Mouse (Mus musculus) liver, embryonic 14.5 days (tissue): Measurements from ENCODE around the gene Ssr1. TPM values are rescaled to one million over a fixed set of nuclear protein-coding genes. Genes with fewer than 3 reads are reported as not detected.

Experiments
- ATAC-seq: fragments of 200-750 bp; cut with Nextera tagmentation; 2 replicates; pipeline ENCODE4 v1.8.0; 2017; ENCODE audit warnings: moderate number of reproducible peaks, mild to moderate bottlenecking, moderate library complexity; ENCODE audit not compliant: insufficient read depth
- DNase-seq, 3 experiments: peaks; one replicate each; pipeline ENCODE4 v3.0.0-alpha.2; 2012 to 2013; ENCODE audit warnings: low read depth in 3 of 3, low spot score in 3 of 3
- H3K27ac ChIP-seq: fragments of 300-500 bp; sonication (generic); 2 replicates; pipeline ENCODE4 v1.5.1; 2014; ENCODE audit warnings: moderate library complexity, mild to moderate bottlenecking, control low read depth, inconsistent platforms
- H3K27me3 ChIP-seq: fragments of 300-500 bp; sonication (generic); 2 replicates; pipeline ENCODE4 v1.6.1; 2014; ENCODE audit warnings: mild to moderate bottlenecking, low read length, moderate library complexity; ENCODE audit not compliant: control insufficient read depth, insufficient read depth
- H3K36me3 ChIP-seq: fragments of 300-500 bp; sonication (generic); replicated peaks from 2 replicates; pipeline ENCODE4 v1.6.1; 2014; ENCODE audit warnings: low read depth; ENCODE audit not compliant: control insufficient read depth, insufficient read depth
- H3K4me1 ChIP-seq, 2 experiments: fragments of 200-500 bp in 1 of 2; fragments of 300-500 bp in 1 of 2; sonication (generic) in 1 of 2; replicated peaks; 2 replicates each; pipeline ENCODE4 v1.6.1; 2012 to 2014; ENCODE audit warnings: antibody characterized with exemption in 1 of 2, inconsistent platforms in 1 of 2, low read length in 1 of 2; ENCODE audit not compliant: control insufficient read depth in 2 of 2, insufficient read depth in 2 of 2
- H3K4me2 ChIP-seq: fragments of 300-500 bp; sonication (generic); 2 replicates; pipeline ENCODE4 v1.6.1; 2014; ENCODE audit warnings: low read depth, mild to moderate bottlenecking, control low read depth, moderate library complexity
- H3K4me3 ChIP-seq, 2 experiments: fragments of 200-500 bp in 1 of 2; fragments of 300-500 bp in 1 of 2; sonication (generic) in 1 of 2; 2 replicates each; pipeline ENCODE4 v1.5.1; 2012 to 2014; ENCODE audit warnings: low read depth in 2 of 2, low read length in 2 of 2, mild to moderate bottlenecking in 2 of 2, control low read depth in 1 of 2, inconsistent platforms in 1 of 2, moderate library complexity in 1 of 2; ENCODE audit not compliant: insufficient read depth in 1 of 2
- H3K9ac ChIP-seq: fragments of 300-500 bp; sonication (generic); replicated peaks from 2 replicates; pipeline ENCODE4 v1.6.1; 2014; ENCODE audit warnings: mild to moderate bottlenecking, control low read depth, moderate library complexity
- H3K9me3 ChIP-seq: fragments of 300-500 bp; sonication (generic); 2 replicates; pipeline ENCODE4 v1.6.1; 2016; ENCODE audit warnings: low read length, mixed read lengths; ENCODE audit not compliant: control insufficient read depth
- CTCF ChIP-seq: IDR thresholded peaks from 2 replicates; pipeline ENCODE4 v1.5.1; 2016; ENCODE audit warnings: antibody characterized with exemption, low read depth, control low read depth
- EP300 ChIP-seq: IDR thresholded peaks from 2 replicates; pipeline ENCODE4 v1.6.1; 2016; ENCODE audit warnings: antibody characterized with exemption, low read depth
- WGBS: fragments of 180-500 bp; shearing (Covaris S2); extraction: QIAGEN DNeasy Blood & Tissue Kit; methylation state at CpG from one replicate; pipeline ENCODE4 v1.1.7; 2014; ENCODE audit not compliant: insufficient replicate concordance; 5-methylcytosine and 5-hydroxymethylcytosine counted together
- polyA plus RNA-seq, 2 experiments: library from polyadenylated mRNA; depleted of rRNA in 1 of 2; stranded (reverse) in 1 of 2; unstranded in 1 of 2; fragments of >200 nt; fragmentation: Nextera tagmentation in 1 of 2; extraction: Ambion mirVana in 1 of 2; gene quantifications; 2 replicates each; pipeline versions ENCODE4 v1.2.1 to v1.2.3; 2012 to 2014

Gene Ssr1
- polyA plus RNA-seq, 2 experiments: 17.0 to 74.3 TPM

GRCm38 (mm10) chr13:37967052-37967437 is 27.0 kb downstream of the Ssr1 start:
- DNase-seq: no peak
- Histone ChIP-seq H3K27me3 (no peaks in the 10 kb centered on the region), H3K4me3 (no peak overlapping the region), H3K4me2 (no peak overlapping the region), H3K9ac (no peak overlapping the region), H3K4me1 (peaks cover 24 to 34% of the 10 kb centered on the region in 2 experiments), H3K27ac (no peak overlapping the region), H3K9me3 (no peaks in the 10 kb centered on the region), H3K36me3 (no peaks in the 10 kb centered on the region)
- no peak for ATAC-seq
- WGBS: 70% methylated on average over 12 of the region's 12 CpGs
- TF ChIP-seq CTCF (no peak), EP300 (no peak)

- Histone ChIP-seq H3K9ac (no peak overlapping the region), H3K4me3 (no peak overlapping the region), H3K9me3 (no peaks in the 10 kb centered on the region), H3K27me3 (no peaks in the 10 kb centered on the region), H3K4me1 (peaks cover 24 to 34% of the 10 kb centered on the region in 2 experiments), H3K36me3 (no peaks in the 10 kb centered on the region), H3K4me2 (peak overlapping the region; percentile 80; the same call in 1 of the 2 replicates), H3K27ac (no peak overlapping the region)
- TF ChIP-seq CTCF (no peak), EP300 (no peak)
- ATAC-seq (no peak), DNase-seq (no peak)
- 77% methylated on average over 15 of the region's 15 CpGs for WGBS
Observed at GRCm38 (mm10) chr13:37966256-37967051, 27.6 kb downstream of the Ssr1 start.

- Histone ChIP-seq H3K36me3 (no peaks in the 10 kb centered on the region), H3K4me2 (peak overlapping the region; percentile 80), H3K9ac (peak overlapping the region; percentile 62), H3K27me3 (no peaks in the 10 kb centered on the region), H3K27ac (peak overlapping the region; percentile 81), H3K4me1 (peaks cover 24 to 32% of the 10 kb centered on the region in 2 experiments), H3K4me3 (peak overlapping the region; percentile 37 to 55), H3K9me3 (no peaks in the 10 kb centered on the region)
- WGBS: 16% methylated on average over 17 of the region's 17 CpGs
- DNase-seq (peak; percentile 84 to 90 (median 87)), ATAC-seq (peak; percentile 95)
- TF ChIP-seq EP300 (no peak), CTCF (peak; percentile 89)
Observed at GRCm38 (mm10) chr13:37965126-37965914, 28.7 kb downstream of the Ssr1 start.

GRCm38 (mm10) chr13:37964128-37965087 is 29.6 kb downstream of the Ssr1 start:
- peaks cover 24 to 35% of the 10 kb centered on the region in 2 experiments for H3K4me1 ChIP-seq
- WGBS: 40% methylated on average over 20 of the region's 20 CpGs
- TF ChIP-seq CTCF (no peak), EP300 (no peak)
- H3K27me3 ChIP-seq: no peaks in the 10 kb centered on the region
- peak overlapping the region; percentile 16 to 22 for H3K4me3 ChIP-seq
- H3K27ac ChIP-seq: peak overlapping the region; percentile 75
- H3K9me3 ChIP-seq: no peaks in the 10 kb centered on the region
- H3K36me3 ChIP-seq: no peaks in the 10 kb centered on the region
- H3K4me2 ChIP-seq: peak overlapping the region; percentile 80
- ATAC-seq: peak; percentile 35
- peak in 1 of 3 experiments; percentile 28 for DNase-seq
- peak overlapping the region; percentile 60 for H3K9ac ChIP-seq
